Mouse (Mus musculus): Measurements from ENCODE around the gene Fnbp1l.

GRCm38 (mm10) chr3:122617613-122618340 lies 1.7 kb downstream of the Fnbp1l start:
- no peak for TF ChIP-seq TAL1 (IDR thresholded peaks at IDR 0.05; ENCODE audit: low read length)
- TF ChIP-seq GATA1 (IDR thresholded peaks at IDR 0.05; ENCODE audit: low read length): no peak
